Mouse (Mus musculus) heart, embryonic 16.5 days (tissue): Measurements from ENCODE around the gene Ano1. TPM values are rescaled to one million over a fixed set of nuclear protein-coding genes. Genes with fewer than 3 reads are reported as not detected.

Experiments used
- ATAC-seq: fragments of 200-750 bp; cut with Nextera tagmentation; replicated peaks from 2 replicates; pipeline ENCODE4 v1.8.0; 2017; ENCODE audit warnings: moderate number of reproducible peaks; ENCODE audit not compliant: insufficient read depth, low FRiP score; ENCODE audit errors: extremely low read depth
- H3K27ac ChIP-seq: fragments of 300-500 bp; sonication (generic); 2 replicates; pipeline ENCODE4 v1.5.1; 2014; ENCODE audit warnings: mild to moderate bottlenecking, low read length, control low read depth, moderate library complexity
- H3K27me3 ChIP-seq: fragments of 300-500 bp; sonication (generic); 2 replicates; pipeline ENCODE4 v1.6.1; 2014; ENCODE audit warnings: low read length, mixed read lengths; ENCODE audit not compliant: control insufficient read depth, insufficient read depth
- H3K36me3 ChIP-seq: fragments of 300-500 bp; sonication (generic); 2 replicates; pipeline ENCODE4 v1.6.1; 2014; ENCODE audit not compliant: control insufficient read depth, insufficient read depth
- H3K4me1 ChIP-seq: fragments of 300-500 bp; sonication (generic); 2 replicates; pipeline ENCODE4 v1.6.1; 2014; ENCODE audit warnings: low read length, mixed read lengths; ENCODE audit not compliant: control insufficient read depth, insufficient read depth
- H3K4me2 ChIP-seq: fragments of 300-500 bp; sonication (generic); 2 replicates; pipeline ENCODE4 v1.6.1; 2014; ENCODE audit warnings: low read depth, mild to moderate bottlenecking, control low read depth, low read length
- H3K4me3 ChIP-seq: fragments of 300-500 bp; sonication (generic); 2 replicates; pipeline ENCODE4 v1.5.1; 2014; ENCODE audit warnings: mild to moderate bottlenecking, control low read depth, low read length
- H3K9ac ChIP-seq: fragments of 300-500 bp; sonication (generic); 2 replicates; pipeline ENCODE4 v1.6.1; 2014; ENCODE audit warnings: low read length, control low read depth
- H3K9me3 ChIP-seq: fragments of 300-500 bp; sonication (generic); replicated peaks from 2 replicates; pipeline ENCODE4 v1.6.1; 2016; ENCODE audit warnings: low read length; ENCODE audit not compliant: control insufficient read depth
- WGBS: fragments of 180-500 bp; shearing (Covaris S2); extraction: QIAGEN DNeasy Blood & Tissue Kit; methylation state at CpG from one replicate; pipeline ENCODE4 v1.1.7; 2014; 5-methylcytosine and 5-hydroxymethylcytosine counted together
- polyA plus RNA-seq: library from polyadenylated mRNA; unstranded; fragments of >200 nt; fragmentation: Nextera tagmentation; extraction: Ambion mirVana; gene quantifications from 2 replicates; pipeline ENCODE4 v1.2.1, GENCODE M21; 2015

Gene Ano1
- polyA plus RNA-seq, 1 experiment from 2014 or later = 7.3 TPM

DNA sequence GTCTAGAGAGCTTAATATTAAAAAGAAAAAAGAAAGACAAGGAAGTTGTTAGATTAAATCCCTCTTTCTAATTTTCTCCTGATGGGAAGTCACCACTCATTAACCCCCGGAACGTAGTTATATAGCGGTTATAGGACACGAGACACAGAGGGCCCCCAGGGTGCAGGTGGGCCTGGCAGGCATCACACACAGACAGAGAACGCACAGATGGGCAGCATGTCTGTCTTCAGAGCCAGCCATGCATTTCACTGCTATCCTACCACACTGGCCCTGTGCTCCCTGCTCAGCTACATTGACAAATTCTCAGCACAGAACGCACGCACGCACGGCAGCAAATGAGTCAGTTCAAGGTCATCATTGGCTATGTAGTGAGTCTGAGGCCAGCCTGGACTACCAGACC is 8.5 kb upstream of the Ano1 start:
- Histone ChIP-seq H3K4me2 (no peak overlapping the region), H3K36me3 (no peaks in the 10 kb centered on the region), H3K4me3 (no peak overlapping the region), H3K9ac (no peak overlapping the region), H3K27ac (no peak overlapping the region), H3K4me1 (peaks cover 15% of the 10 kb centered on the region), H3K9me3 (no peaks in the 10 kb centered on the region), H3K27me3 (0 out of 2 replicates have a peak, but pooled peaks cover 4% of the 10 kb centered on the region)
- ATAC-seq = no peak
- 70% methylated on average over 9 of the region's 9 CpGs for WGBS

DNA sequence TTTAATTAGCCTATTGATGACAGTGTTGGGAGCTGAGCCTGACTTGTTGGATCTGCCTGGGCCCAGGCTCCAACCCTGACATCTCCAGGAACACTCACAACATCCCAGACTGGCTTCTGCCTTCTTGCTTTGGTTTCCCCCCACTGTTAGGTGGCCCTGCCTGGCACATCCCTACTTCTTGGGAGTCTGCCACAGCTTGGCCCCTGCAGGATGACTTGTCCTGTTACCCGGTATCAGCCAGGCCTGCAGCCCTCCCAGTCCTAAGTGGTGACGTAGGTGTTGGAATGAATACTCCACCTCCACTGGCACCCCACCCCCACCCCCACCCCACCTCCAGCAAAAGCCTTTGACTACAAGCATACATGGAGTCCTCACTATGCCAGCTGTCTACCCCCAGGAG is 7.7 kb upstream of the Ano1 start:
- Histone ChIP-seq H3K27ac (no peak overlapping the region), H3K4me3 (no peak overlapping the region), H3K9ac (no peak overlapping the region), H3K36me3 (no peaks in the 10 kb centered on the region), H3K27me3 (0 out of 2 replicates have a peak, but pooled peaks cover 4% of the 10 kb centered on the region), H3K4me1 (peaks cover 16% of the 10 kb centered on the region), H3K4me2 (no peak overlapping the region), H3K9me3 (no peaks in the 10 kb centered on the region)
- WGBS = 45% methylated on average over 2 of the region's 2 CpGs
- no peak; the same call in 1 of the 2 replicates for ATAC-seq

DNA sequence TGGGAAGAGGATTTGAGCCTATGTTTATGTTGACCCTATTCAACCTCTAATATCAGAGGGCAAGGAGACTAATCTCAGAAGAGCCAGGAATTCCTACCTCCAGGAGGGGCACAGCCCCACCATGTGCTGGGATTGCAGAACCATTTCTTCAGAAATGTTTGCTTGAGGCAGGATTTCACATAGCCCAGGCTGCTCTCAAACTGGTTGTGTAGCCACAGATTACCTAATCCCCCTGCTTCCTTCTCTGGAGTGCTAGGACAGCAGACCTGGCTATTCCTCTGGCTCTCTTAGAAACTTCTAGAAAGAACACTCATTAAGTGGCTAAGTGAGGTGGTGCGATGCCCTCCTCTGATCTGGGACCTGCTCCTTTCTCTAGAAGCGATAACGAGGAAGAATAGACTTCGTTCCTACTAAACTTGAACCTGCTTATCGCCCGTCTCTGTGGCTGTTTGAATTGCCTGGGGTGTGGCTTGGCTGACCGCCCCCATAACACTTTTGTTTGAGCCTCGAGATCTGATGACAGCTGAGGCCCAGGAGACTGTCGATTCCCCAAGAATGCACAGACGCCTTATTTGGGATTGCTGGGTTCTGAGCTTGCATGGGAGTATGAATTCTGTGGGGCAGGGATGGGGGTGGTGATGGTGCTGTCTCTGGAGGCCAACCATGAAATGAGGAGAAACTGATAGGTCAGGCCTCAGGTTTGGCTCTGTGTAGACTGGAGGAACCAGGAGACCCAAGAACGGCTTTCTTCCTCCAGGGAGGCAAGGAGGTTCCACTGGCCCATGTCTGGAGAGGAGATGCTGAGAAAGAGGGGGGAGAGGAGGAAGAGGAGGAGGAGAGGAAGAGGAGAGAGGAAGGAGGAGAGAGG is 4.0 kb upstream of the Ano1 start:
- Histone ChIP-seq H3K27ac (no peak overlapping the region), H3K9me3 (no peaks in the 10 kb centered on the region), H3K4me2 (no peak overlapping the region), H3K27me3 (no peaks in the 10 kb centered on the region), H3K4me1 (peaks cover 16% of the 10 kb centered on the region), H3K9ac (no peak overlapping the region), H3K36me3 (no peaks in the 10 kb centered on the region), H3K4me3 (no peak overlapping the region)
- ATAC-seq = 0 out of 2 replicates have a peak, but pooled peaks have one; percentile 31
- 36% methylated on average over 11 of the region's 11 CpGs for WGBS

DNA sequence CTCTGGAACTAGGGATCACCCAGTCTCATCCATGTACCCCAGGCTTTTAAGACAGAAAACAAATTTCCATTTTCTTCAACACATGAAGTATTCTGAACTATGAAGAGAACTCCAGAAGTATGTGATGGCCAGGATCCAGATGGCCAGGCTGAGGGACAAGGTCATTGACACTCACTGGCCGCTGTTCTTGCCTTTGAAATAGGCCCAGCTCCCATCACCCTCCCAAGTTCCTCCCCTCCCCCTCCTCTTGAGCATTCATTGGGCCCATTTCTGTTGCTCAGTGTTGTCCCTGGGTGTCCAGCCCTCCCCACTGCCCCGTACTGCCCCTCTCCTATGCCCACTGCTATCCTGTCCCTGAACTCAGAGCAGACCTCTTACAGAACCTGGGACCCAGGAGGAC is 2.9 kb upstream of the Ano1 start:
- no peak for ATAC-seq
- H3K27ac ChIP-seq = no peak overlapping the region
- H3K4me2 ChIP-seq = no peak overlapping the region
- no peaks in the 10 kb centered on the region for H3K36me3 ChIP-seq
- no peaks in the 10 kb centered on the region for H3K9me3 ChIP-seq
- 71% methylated on average over 2 of the region's 2 CpGs for WGBS
- H3K4me3 ChIP-seq = no peak overlapping the region
- H3K27me3 ChIP-seq = no peaks in the 10 kb centered on the region
- H3K9ac ChIP-seq = no peak overlapping the region
- peaks cover 13% of the 10 kb centered on the region for H3K4me1 ChIP-seq

DNA sequence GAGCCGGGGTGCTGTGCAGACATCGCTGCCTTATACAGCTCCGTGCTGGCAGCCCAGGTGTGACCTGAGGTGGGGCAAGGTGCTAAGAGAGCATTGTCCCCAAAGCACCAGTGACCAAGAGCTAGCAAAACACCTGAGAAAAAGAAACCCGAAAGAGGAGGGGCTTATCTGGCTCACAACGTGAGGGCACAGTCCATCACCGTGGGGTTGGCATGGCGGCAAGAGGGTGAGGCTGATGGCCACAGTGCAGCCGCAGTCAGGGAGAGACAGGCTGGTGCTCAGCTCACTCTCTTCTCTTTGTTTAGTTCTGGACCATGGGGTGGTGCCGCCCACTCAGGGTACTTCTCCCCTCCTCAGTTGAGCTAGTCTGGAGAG is 1.9 kb upstream of the Ano1 start:
- H3K27ac ChIP-seq = no peak overlapping the region

DNA sequence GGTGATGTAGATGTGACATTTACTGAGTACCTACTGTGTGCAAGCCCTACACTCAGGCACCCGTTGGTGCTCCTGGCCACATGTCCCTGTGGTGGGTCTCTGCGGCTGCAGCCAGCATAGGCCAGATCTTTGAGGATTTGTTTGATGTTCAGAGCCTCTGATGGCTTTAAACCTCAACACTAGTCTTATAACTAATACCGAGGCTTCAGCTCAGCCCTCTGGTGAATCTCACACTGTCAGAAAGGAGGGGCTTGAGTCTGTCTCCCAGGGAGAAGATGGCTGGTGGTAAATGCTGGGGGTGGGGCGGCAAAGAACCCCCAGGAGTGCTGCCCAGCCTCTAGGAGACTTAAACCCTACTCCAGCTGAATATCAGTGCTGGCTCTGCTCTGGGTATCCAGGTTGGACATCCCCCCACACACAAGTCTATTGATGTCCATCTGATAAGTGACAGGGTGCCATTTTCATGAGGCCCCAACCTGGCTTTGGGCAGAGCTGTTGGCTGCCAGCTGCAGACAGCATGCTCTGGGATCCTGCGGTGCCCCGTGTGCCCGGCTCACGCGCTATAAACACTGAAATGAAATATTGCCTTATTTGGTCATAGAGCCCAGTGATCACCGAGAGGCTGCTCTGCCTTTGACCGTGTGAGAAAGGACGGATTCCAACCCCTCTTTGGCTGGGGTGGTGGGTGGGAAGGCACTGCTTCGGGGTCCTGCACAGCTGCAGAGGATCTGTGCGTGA is 1.3 kb upstream of the Ano1 start:
- no peak overlapping the region for H3K9ac ChIP-seq

More for the DNA sequence above, 1.9 kb upstream of the Ano1 start:
- Histone ChIP-seq H3K27me3 (no peaks in the 10 kb centered on the region), H3K36me3 (no peaks in the 10 kb centered on the region), H3K9me3 (no peaks in the 10 kb centered on the region), H3K4me3 (no peak overlapping the region), H3K4me2 (no peak overlapping the region), H3K9ac (no peak overlapping the region), H3K4me1 (peaks cover 12% of the 10 kb centered on the region)
- no peak for ATAC-seq
- 81% methylated on average over 9 of the region's 9 CpGs for WGBS

DNA sequence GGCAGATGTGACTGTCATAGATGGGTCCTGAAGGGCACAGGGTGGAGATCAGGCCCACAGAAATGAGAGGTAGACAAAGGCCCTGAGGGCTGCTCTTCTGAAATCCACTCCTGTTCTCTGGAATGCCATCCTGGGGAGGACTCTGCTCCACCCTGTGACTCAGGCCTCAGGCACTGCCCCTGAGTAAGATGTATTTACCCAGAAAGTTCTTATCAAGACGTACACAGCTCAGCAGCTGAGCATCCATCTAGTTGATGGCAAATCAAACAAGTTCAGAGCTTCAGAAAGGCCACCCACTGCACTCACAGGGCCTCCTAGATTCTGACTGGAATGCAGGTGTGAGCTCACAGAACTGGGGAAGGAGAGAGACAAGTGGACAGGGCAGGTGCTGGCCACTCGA is 4.0 kb downstream of the Ano1 start:
- H3K4me2 ChIP-seq = no peak overlapping the region
- 35% methylated on average over 2 of the region's 2 CpGs for WGBS
- H3K9ac ChIP-seq = no peak overlapping the region
- no peaks in the 10 kb centered on the region for H3K27me3 ChIP-seq
- H3K4me1 ChIP-seq = no peaks in the 10 kb centered on the region
- no peak overlapping the region for H3K27ac ChIP-seq
- no peak overlapping the region for H3K4me3 ChIP-seq
- ATAC-seq = no peak
- no peaks in the 10 kb centered on the region for H3K36me3 ChIP-seq
- no peaks in the 10 kb centered on the region for H3K9me3 ChIP-seq

More for the DNA sequence above, 1.3 kb upstream of the Ano1 start:
- Histone ChIP-seq H3K9me3 (no peaks in the 10 kb centered on the region), H3K4me3 (no peak overlapping the region), H3K4me1 (peaks cover 12% of the 10 kb centered on the region), H3K27me3 (no peaks in the 10 kb centered on the region), H3K27ac (no peak overlapping the region), H3K36me3 (no peaks in the 10 kb centered on the region), H3K4me2 (no peak overlapping the region)
- no peak for ATAC-seq
- WGBS = 69% methylated on average over 14 of the region's 14 CpGs

DNA sequence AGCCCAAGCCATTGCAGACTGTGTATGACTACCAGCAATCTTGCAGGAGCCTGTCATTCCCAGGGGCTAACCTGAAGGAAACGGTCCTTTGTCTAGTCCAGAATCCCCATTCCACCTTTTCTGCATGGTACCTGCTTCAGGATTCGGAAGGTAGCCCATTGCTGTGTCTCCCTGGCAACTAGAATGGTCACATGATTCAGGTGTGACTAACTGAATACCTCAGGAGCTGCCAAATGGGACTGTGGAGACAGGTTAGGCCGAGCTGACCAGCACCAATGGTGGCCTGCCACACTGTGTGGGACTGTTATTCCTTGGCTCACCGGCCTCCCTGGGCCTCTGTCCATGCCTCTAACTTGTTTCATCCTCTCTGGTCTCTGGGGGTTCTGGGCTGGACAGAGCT is 5.3 kb downstream of the Ano1 start:
- H3K4me3 ChIP-seq = no peak overlapping the region
- H3K9ac ChIP-seq = no peak overlapping the region
- H3K36me3 ChIP-seq = no peaks in the 10 kb centered on the region
- no peaks in the 10 kb centered on the region for H3K27me3 ChIP-seq
- H3K9me3 ChIP-seq = no peaks in the 10 kb centered on the region
- H3K4me2 ChIP-seq = no peak overlapping the region
- no peaks in the 10 kb centered on the region for H3K4me1 ChIP-seq
- no peak overlapping the region for H3K27ac ChIP-seq
- 88% methylated on average over 4 of the region's 4 CpGs for WGBS
- no peak for ATAC-seq

DNA sequence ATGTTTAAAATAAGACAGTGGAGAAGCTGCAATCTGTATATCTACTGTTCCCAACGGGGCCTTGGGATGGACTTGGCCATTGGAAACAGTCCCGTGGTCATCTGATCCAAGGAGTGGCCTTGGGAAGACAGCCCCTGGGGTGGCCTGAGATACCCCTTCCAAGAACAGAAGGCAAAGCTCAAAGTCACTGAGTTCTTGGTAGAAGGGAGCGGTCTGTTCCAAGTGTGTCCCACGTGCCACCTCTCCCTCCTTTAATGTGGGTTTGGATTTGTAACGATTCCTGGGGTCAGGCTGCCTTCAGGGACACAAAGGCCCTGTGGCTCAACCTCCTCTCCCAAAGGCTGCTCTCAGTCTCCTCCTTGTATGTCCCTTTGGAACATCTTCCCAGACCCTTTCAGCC is 7.9 kb downstream of the Ano1 start:
- no peak overlapping the region for H3K9ac ChIP-seq
- H3K27ac ChIP-seq = no peak overlapping the region
- H3K4me2 ChIP-seq = no peak overlapping the region
- no peaks in the 10 kb centered on the region for H3K36me3 ChIP-seq
- H3K4me1 ChIP-seq = peaks cover 3% of the 10 kb centered on the region; the same call in 1 of the 2 replicates
- 79% methylated on average over 5 of the region's 5 CpGs for WGBS
- no peaks in the 10 kb centered on the region for H3K9me3 ChIP-seq
- ATAC-seq = no peak
- peaks cover 9% of the 10 kb centered on the region for H3K27me3 ChIP-seq
- no peak overlapping the region for H3K4me3 ChIP-seq
